Mouse (Mus musculus) lung, postnatal 0 days (tissue): ENCODE measurements around the gene Sytl1.

Experiments used
- CTCF ChIP-seq: IDR thresholded peaks from 2 replicates; pipeline ENCODE4 v1.5.1; 2016; ENCODE audit warnings: antibody characterized with exemption, mild to moderate bottlenecking
- EP300 ChIP-seq: IDR thresholded peaks from 2 replicates; pipeline ENCODE4 v1.6.1; 2016; ENCODE audit warnings: antibody characterized with exemption, mild to moderate bottlenecking, control low read depth

GRCm38 (mm10) chr4:133285299-133285698 lies 22.4 kb upstream of the Sytl1 start:
- no peak for TF ChIP-seq EP300
- no peak for TF ChIP-seq CTCF
